Mouse (Mus musculus): Measurements from ENCODE around the gene Ppp1r10. TPM values are rescaled to one million over a fixed set of nuclear protein-coding genes. Genes with fewer than 3 reads are reported as not detected.

The Ppp1r10 gene
- total and polyA plus RNA-seq, 3 experiments = 14.5 to 70.3 (median 31.6) TPM

- Histone ChIP-seq H3K79me2 (replicated peaks; ENCODE audit: control insufficient read depth, extremely low read depth, insufficient read depth, poor library complexity, severe bottlenecking) (peaks cover 36% of the 10 kb centered on the region), H3K4me3 (replicated peaks in 1 of 3; ENCODE audit: low read depth in 2 of 3, low read length in 2 of 3, poor library complexity in 1 of 3) (peak overlapping the region; percentile 63 to 99 (median 74)), H3K36me3 (replicated peaks in 1 of 2; ENCODE audit: control insufficient read depth in 1 of 2, insufficient read depth in 1 of 2, low read length in 1 of 2) (peaks cover 0 to 10% of the 10 kb centered on the region in 2 experiments), H3K9me3 (replicated peaks; ENCODE audit: low read length) (peaks cover 4% of the 10 kb centered on the region), H3K27ac (ENCODE audit: insufficient read depth, low read depth) (peak overlapping the region; percentile 74), H3K4me2 (ENCODE audit: insufficient read depth, low read depth, poor library complexity, severe bottlenecking) (peak overlapping the region; percentile 91), H3K4me1 (ENCODE audit: control insufficient read depth in 1 of 2, insufficient read depth in 2 of 2) (peaks cover 0 to 21% of the 10 kb centered on the region in 2 experiments; a peak in 2 of 4 replicates), H3K27me3 (replicated peaks) (no peaks in the 10 kb centered on the region), H3K9ac (ENCODE audit: insufficient read depth, low read depth) (peak overlapping the region; percentile 69)
- dilution Hi-C loops (cut with MboI; ENCODE audit: extremely low pct_ligation_motif_present, extremely low pct_unique_long_range_greater_than_20kb, low sequenced_read_pairs) (no loop called here), in situ Hi-C loops (cut with MboI; ENCODE audit: low pct_ligation_motif_present, low pct_unique_long_range_greater_than_20kb, low sequenced_read_pairs) (loop anchor here (10.0 kb wide), 1 partner anchor 132 kb away; no protein-coding TSS in a partner anchor)
- TF ChIP-seq NRF1 (IDR thresholded peaks at IDR 0.05; ENCODE audit: low read depth, low read length) (no peak), SMC3 (IDR thresholded peaks at IDR 0.05; ENCODE audit: low read depth, low read length) (peak; percentile 31), ZKSCAN1 (IDR thresholded peaks at IDR 0.05; ENCODE audit: borderline replicate concordance, low read depth, low read length) (no peak), ZC3H11A (IDR thresholded peaks at IDR 0.05; ENCODE audit: low read depth, low read length) (no peak), RAD21 (IDR thresholded peaks at IDR 0.05; ENCODE audit: low read depth, low read length) (peak; percentile 42), MXI1 (IDR thresholded peaks at IDR 0.05; ENCODE audit: low read depth, low read length) (no peak), RCOR1 (conservative IDR thresholded peaks at IDR 0.05; ENCODE audit: low read depth, low read length) (no peak), CTCF (conservative IDR thresholded peaks at IDR 0.05 in 1 of 2, IDR thresholded peaks at IDR 0.05 in 1 of 2; ENCODE audit: low read depth in 2 of 2, low read length in 2 of 2) (peak in 1 of 2 experiments; percentile 71; a peak in 2 of 4 replicates), SIN3A (IDR thresholded peaks at IDR 0.05; ENCODE audit: low read length) (peak; percentile 7; the same call in 1 of the 2 replicates), UBTF (IDR thresholded peaks at IDR 0.05; ENCODE audit: low read depth, low read length) (peak; percentile 44; the same call in 1 of the 2 replicates), ELF1 (IDR thresholded peaks at IDR 0.05; ENCODE audit: low read depth, low read length) (0 out of 2 replicates have a peak, but pooled peaks have one; percentile 8), USF1 (IDR thresholded peaks at IDR 0.05; ENCODE audit: low read depth, low read length) (no peak), CHD2 (IDR thresholded peaks at IDR 0.05; ENCODE audit: low read length) (peak; percentile 37; the same call in 1 of the 2 replicates)
- peak; percentile 76 for DNase-seq (ENCODE audit: extremely low read depth)
These were observed 49.0 kb upstream of the Ppp1r10 start for GRCm38 (mm10) chr17:35866911-35867890.

- peak overlapping the region; percentile 91 for H3K4me2 ChIP-seq (ENCODE audit: insufficient read depth, low read depth, poor library complexity, severe bottlenecking)
- peaks cover 0 to 25% of the 10 kb centered on the region in 2 experiments; a peak in 2 of 4 replicates for H3K4me1 ChIP-seq (ENCODE audit: control insufficient read depth in 1 of 2, insufficient read depth in 2 of 2)
- TF ChIP-seq UBTF (IDR thresholded peaks at IDR 0.05; ENCODE audit: low read depth, low read length) (no peak), ZMIZ1 (IDR thresholded peaks at IDR 0.05; ENCODE audit: low read depth, low read length) (0 out of 2 replicates have a peak, but pooled peaks have one; percentile 21), MXI1 (IDR thresholded peaks at IDR 0.05; ENCODE audit: low read depth, low read length) (peak; percentile 47; the same call in 1 of the 2 replicates), USF1 (IDR thresholded peaks at IDR 0.05; ENCODE audit: low read depth, low read length) (no peak), MEF2A (IDR thresholded peaks at IDR 0.05; ENCODE audit: borderline replicate concordance, low read depth, low read length) (0 out of 2 replicates have a peak, but pooled peaks have one; percentile 9), ELF1 (IDR thresholded peaks at IDR 0.05; ENCODE audit: low read depth, low read length) (peak; percentile 71), NELFE (IDR thresholded peaks at IDR 0.05; ENCODE audit: low read depth, low read length) (0 out of 2 replicates have a peak, but pooled peaks have one; percentile 49), MAZ (IDR thresholded peaks at IDR 0.05; ENCODE audit: low read depth, low read length) (peak; percentile 15; the same call in 1 of the 2 replicates), POLR2AphosphoS2 (IDR thresholded peaks at IDR 0.05; ENCODE audit: low read depth, low read length) (no peak), HCFC1 (IDR thresholded peaks at IDR 0.05; ENCODE audit: low read depth, low read length) (peak; percentile 59), POLR2A (IDR thresholded peaks at IDR 0.05; ENCODE audit: low read depth, low read length) (peak; percentile 56), CTCF (conservative IDR thresholded peaks at IDR 0.05 in 1 of 2, IDR thresholded peaks at IDR 0.05 in 1 of 2; ENCODE audit: low read depth in 2 of 2, low read length in 2 of 2) (peak in 1 of 2 experiments; percentile 27; a peak in 2 of 4 replicates)
- H3K79me2 ChIP-seq (replicated peaks; ENCODE audit: control insufficient read depth, extremely low read depth, insufficient read depth, poor library complexity, severe bottlenecking) = peaks cover 47% of the 10 kb centered on the region
- H3K27me3 ChIP-seq (replicated peaks) = no peaks in the 10 kb centered on the region
- H3K27ac ChIP-seq (ENCODE audit: insufficient read depth, low read depth) = peak overlapping the region; percentile 83
- peak; percentile 68 for DNase-seq (ENCODE audit: extremely low read depth)
- H3K9ac ChIP-seq (ENCODE audit: insufficient read depth, low read depth) = peak overlapping the region; percentile 69
- dilution Hi-C loops (cut with MboI; ENCODE audit: extremely low pct_ligation_motif_present, extremely low pct_unique_long_range_greater_than_20kb, low sequenced_read_pairs) = no loop called here
- in situ Hi-C loops (cut with MboI; ENCODE audit: low pct_ligation_motif_present, low pct_unique_long_range_greater_than_20kb, low sequenced_read_pairs) = loop anchor here (10.0 kb wide), 1 partner anchor 133 kb away; no protein-coding TSS in a partner anchor
- H3K36me3 ChIP-seq (replicated peaks in 1 of 2; ENCODE audit: control insufficient read depth in 1 of 2, insufficient read depth in 1 of 2, low read length in 1 of 2) = peaks cover 0 to 16% of the 10 kb centered on the region in 2 experiments
- H3K9me3 ChIP-seq (replicated peaks; ENCODE audit: low read length) = peaks cover 4% of the 10 kb centered on the region
- peak overlapping the region; percentile 63 to 99 (median 74) for H3K4me3 ChIP-seq (replicated peaks in 1 of 3; ENCODE audit: low read depth in 2 of 3, low read length in 2 of 3, poor library complexity in 1 of 3)
These were observed 47.9 kb upstream of the Ppp1r10 start for GRCm38 (mm10) chr17:35868165-35868820.

Measured in CH12.LX (cell line).